Mouse (Mus musculus): ENCODE data around the gene Rps19bp1. TPM values are rescaled to one million over a fixed set of nuclear protein-coding genes. Genes with fewer than 3 reads are reported as not detected.
A peak's percentile ranks its signal among the peaks of the same experiment; 100 is the strongest.

Gene Rps19bp1
- polyA plus RNA-seq, 1 experiment = 6.6 TPM

- H3K4me3 ChIP-seq (replicated peaks) = no peak overlapping the region
- no peaks in the 10 kb centered on the region for H3K9me3 ChIP-seq (ENCODE audit: control insufficient read depth, low read length)
- TF ChIP-seq TAL1 (IDR thresholded peaks at IDR 0.05; ENCODE audit: low read length) (no peak), GATA1 (IDR thresholded peaks at IDR 0.05; ENCODE audit: low read length) (no peak)
- peaks cover 7% of the 10 kb centered on the region for H3K27me3 ChIP-seq (ENCODE audit: control insufficient read depth)
- H3K4me1 ChIP-seq (ENCODE audit: control insufficient read depth) = no peaks in the 10 kb centered on the region
- H3K36me3 ChIP-seq (ENCODE audit: control insufficient read depth) = no peaks in the 10 kb centered on the region
Observed at GRCm38 (mm10) chr15:80279053-80279452, 14.9 kb upstream of the Rps19bp1 start.

DNA sequence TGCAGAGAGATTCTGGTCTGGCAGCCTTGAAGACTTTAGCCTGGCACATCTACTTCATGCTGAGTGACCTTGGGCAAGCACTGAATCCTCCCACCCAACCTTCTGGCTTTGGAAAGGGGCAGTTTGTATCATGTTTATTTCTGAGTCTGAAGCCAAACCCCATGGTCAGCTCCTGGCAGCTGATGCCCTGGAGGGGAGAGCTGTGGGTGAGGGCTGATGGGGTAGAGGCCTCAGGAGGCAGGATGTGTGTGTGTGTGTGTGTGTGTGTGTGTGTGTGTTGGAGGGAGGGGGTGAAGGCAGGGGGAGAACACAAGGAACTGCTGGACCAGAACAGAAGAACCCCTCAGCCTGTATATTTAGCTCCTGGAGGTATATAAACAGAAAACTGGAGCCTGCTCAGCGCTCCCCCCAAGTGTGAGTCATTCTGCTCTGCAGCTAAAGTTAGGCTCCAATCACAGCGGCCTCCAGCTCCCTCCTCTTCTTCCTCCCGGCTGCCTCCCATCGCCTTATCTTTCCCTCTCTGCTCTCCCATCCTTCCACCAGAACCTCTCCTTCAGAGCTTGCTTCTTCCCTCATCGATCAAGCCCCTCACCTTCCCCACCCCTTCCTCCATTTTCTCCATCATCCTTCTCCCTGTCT, 14.1 kb upstream of the Rps19bp1 start:
- Histone ChIP-seq H3K4me3 (replicated peaks) (no peak overlapping the region), H3K27me3 (ENCODE audit: control insufficient read depth) (peaks cover 8% of the 10 kb centered on the region), H3K36me3 (ENCODE audit: control insufficient read depth) (no peaks in the 10 kb centered on the region)

DNA sequence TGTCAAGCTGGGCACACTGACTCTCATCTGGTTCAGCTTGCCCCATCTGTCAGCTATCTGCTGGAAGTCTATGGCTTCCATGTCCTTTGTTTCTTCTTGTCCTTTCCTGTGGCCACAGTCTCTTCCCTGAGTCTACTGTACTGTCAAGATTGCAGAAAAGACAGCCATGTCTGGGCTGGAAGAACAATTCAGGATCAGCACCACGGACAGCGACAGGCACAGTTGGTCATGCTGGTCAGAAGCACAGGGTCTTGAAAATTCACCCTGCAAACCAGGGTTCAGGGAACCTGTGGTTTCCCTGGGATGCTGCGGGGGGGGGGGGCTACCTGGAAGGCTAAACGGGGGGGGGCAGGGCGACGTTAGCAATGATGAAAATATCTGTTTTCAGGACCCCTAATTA, 13.5 kb upstream of the Rps19bp1 start:
- Histone ChIP-seq H3K4me1 (ENCODE audit: control insufficient read depth) (no peaks in the 10 kb centered on the region), H3K9me3 (ENCODE audit: control insufficient read depth, low read length) (no peaks in the 10 kb centered on the region), H3K4me3 (replicated peaks) (no peak overlapping the region), H3K27me3 (ENCODE audit: control insufficient read depth) (peaks cover 11% of the 10 kb centered on the region), H3K36me3 (ENCODE audit: control insufficient read depth) (no peaks in the 10 kb centered on the region)
- TF ChIP-seq GATA1 (IDR thresholded peaks at IDR 0.05; ENCODE audit: low read length) (no peak), TAL1 (IDR thresholded peaks at IDR 0.05; ENCODE audit: low read length) (no peak)

More for the DNA sequence above, 14.1 kb upstream of the Rps19bp1 start:
- Histone ChIP-seq H3K4me1 (ENCODE audit: control insufficient read depth) (no peaks in the 10 kb centered on the region), H3K9me3 (ENCODE audit: control insufficient read depth, low read length) (no peaks in the 10 kb centered on the region)
- TF ChIP-seq GATA1 (IDR thresholded peaks at IDR 0.05; ENCODE audit: low read length) (no peak), TAL1 (IDR thresholded peaks at IDR 0.05; ENCODE audit: low read length) (no peak)

- no peak for TF ChIP-seq TAL1 (IDR thresholded peaks at IDR 0.05; ENCODE audit: low read length)
- TF ChIP-seq GATA1 (IDR thresholded peaks at IDR 0.05; ENCODE audit: low read length) = no peak
- no peak overlapping the region for H3K4me3 ChIP-seq (replicated peaks)
- no peaks in the 10 kb centered on the region for H3K36me3 ChIP-seq (ENCODE audit: control insufficient read depth)
- H3K27me3 ChIP-seq (ENCODE audit: control insufficient read depth) = peaks cover 9% of the 10 kb centered on the region
- H3K9me3 ChIP-seq (ENCODE audit: control insufficient read depth, low read length) = no peaks in the 10 kb centered on the region
- H3K4me1 ChIP-seq (ENCODE audit: control insufficient read depth) = no peaks in the 10 kb centered on the region
Observed at GRCm38 (mm10) chr15:80277107-80277506, 13.0 kb upstream of the Rps19bp1 start.

GRCm38 (mm10) chr15:80271858-80272396, 7.8 kb upstream of the Rps19bp1 start:
- Histone ChIP-seq H3K36me3 (ENCODE audit: control insufficient read depth) (no peaks in the 10 kb centered on the region), H3K9me3 (ENCODE audit: control insufficient read depth, low read length) (peaks cover 20% of the 10 kb centered on the region), H3K27me3 (ENCODE audit: control insufficient read depth) (peaks cover 7% of the 10 kb centered on the region), H3K4me3 (replicated peaks) (no peak overlapping the region), H3K4me1 (ENCODE audit: control insufficient read depth) (no peaks in the 10 kb centered on the region)
- TF ChIP-seq TAL1 (IDR thresholded peaks at IDR 0.05; ENCODE audit: low read length) (no peak), GATA1 (IDR thresholded peaks at IDR 0.05; ENCODE audit: low read length) (no peak)

DNA sequence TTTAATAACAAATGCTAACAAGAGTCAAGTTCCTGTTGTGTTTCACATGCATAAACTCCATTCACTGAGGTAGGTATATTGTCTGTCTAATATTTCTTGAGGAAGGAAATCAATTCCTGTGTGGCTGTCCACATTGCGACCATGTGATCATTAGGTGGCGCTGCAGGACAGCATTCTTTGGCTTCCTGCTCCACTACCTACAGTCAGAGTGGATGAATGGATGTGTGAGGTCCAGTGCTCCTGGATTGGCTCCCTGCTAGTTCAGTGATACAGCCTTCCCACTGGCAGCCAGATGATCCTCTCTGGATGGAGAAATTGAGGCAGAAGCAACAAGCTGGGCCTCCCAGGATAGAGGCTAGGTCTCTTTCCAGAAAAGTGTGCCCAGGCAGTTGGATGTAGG, 2.2 kb upstream of the Rps19bp1 start:
- Histone ChIP-seq H3K4me1 (ENCODE audit: control insufficient read depth) (peaks cover 30% of the 10 kb centered on the region), H3K9me3 (ENCODE audit: control insufficient read depth, low read length) (peaks cover 20% of the 10 kb centered on the region), H3K4me3 (replicated peaks) (no peak overlapping the region), H3K27me3 (ENCODE audit: control insufficient read depth) (no peaks in the 10 kb centered on the region), H3K36me3 (ENCODE audit: control insufficient read depth) (peaks cover 15% of the 10 kb centered on the region)
- TF ChIP-seq TAL1 (IDR thresholded peaks at IDR 0.05; ENCODE audit: low read length) = no peak
- TF ChIP-seq GATA1 (IDR thresholded peaks at IDR 0.05; ENCODE audit: low read length) = no peak

DNA sequence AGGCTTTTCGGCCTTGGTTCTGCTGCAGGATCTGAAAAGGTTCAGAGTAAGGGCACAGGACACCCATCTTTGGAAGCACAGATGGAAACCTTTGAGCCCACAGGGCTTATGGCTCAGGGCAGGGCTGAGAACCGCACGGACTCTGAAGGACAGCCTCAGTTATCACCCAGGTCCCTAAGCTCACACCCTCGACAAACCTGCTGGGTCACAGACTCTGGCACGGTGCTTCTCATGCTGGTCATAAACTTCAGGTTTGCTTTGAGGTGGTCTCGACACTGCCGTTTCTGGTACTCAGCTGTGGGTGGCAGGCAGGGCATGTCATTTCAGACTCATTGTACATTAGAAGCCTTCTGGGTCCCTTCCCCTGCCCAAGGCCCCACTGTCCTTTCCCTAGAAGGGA, 3.0 kb downstream of the Rps19bp1 start:
- Histone ChIP-seq H3K27me3 (ENCODE audit: control insufficient read depth) (no peaks in the 10 kb centered on the region), H3K36me3 (ENCODE audit: control insufficient read depth) (peaks cover 67% of the 10 kb centered on the region), H3K9me3 (ENCODE audit: control insufficient read depth, low read length) (no peaks in the 10 kb centered on the region), H3K4me1 (ENCODE audit: control insufficient read depth) (peaks cover 81% of the 10 kb centered on the region), H3K4me3 (replicated peaks) (no peak overlapping the region)
- TF ChIP-seq TAL1 (IDR thresholded peaks at IDR 0.05; ENCODE audit: low read length) (no peak), GATA1 (IDR thresholded peaks at IDR 0.05; ENCODE audit: low read length) (no peak)

- H3K36me3 ChIP-seq (ENCODE audit: control insufficient read depth) = peaks cover 71% of the 10 kb centered on the region
- TF ChIP-seq GATA1 (IDR thresholded peaks at IDR 0.05; ENCODE audit: low read length) (no peak), TAL1 (IDR thresholded peaks at IDR 0.05; ENCODE audit: low read length) (no peak)
- peaks cover 82% of the 10 kb centered on the region for H3K4me1 ChIP-seq (ENCODE audit: control insufficient read depth)
- H3K9me3 ChIP-seq (ENCODE audit: control insufficient read depth, low read length) = no peaks in the 10 kb centered on the region
- no peak overlapping the region for H3K4me3 ChIP-seq (replicated peaks)
- no peaks in the 10 kb centered on the region for H3K27me3 ChIP-seq (ENCODE audit: control insufficient read depth)
Observed at GRCm38 (mm10) chr15:80260677-80261076, 3.4 kb downstream of the Rps19bp1 start.

- no peaks in the 10 kb centered on the region for H3K9me3 ChIP-seq (ENCODE audit: control insufficient read depth, low read length)
- TF ChIP-seq TAL1 (IDR thresholded peaks at IDR 0.05; ENCODE audit: low read length) (no peak), GATA1 (IDR thresholded peaks at IDR 0.05; ENCODE audit: low read length) (no peak)
- H3K27me3 ChIP-seq (ENCODE audit: control insufficient read depth) = no peaks in the 10 kb centered on the region
- H3K4me3 ChIP-seq (replicated peaks) = peak overlapping the region; percentile 99
- peaks cover 84% of the 10 kb centered on the region for H3K4me1 ChIP-seq (ENCODE audit: control insufficient read depth)
- peaks cover 71% of the 10 kb centered on the region for H3K36me3 ChIP-seq (ENCODE audit: control insufficient read depth)
Observed at GRCm38 (mm10) chr15:80259406-80260045, 4.6 kb downstream of the Rps19bp1 start.

Measured in erythroblast, embryonic 14.5 days (primary cell).